Mouse (Mus musculus): ENCODE results near the gene Rc3h2. TPM values are rescaled to one million over a fixed set of nuclear protein-coding genes. Genes with fewer than 3 reads are reported as not detected.

The Rc3h2 gene
- total RNA-seq (2021) (10 to 100 TPM; 39.2 to 40.2 TPM), polyA plus RNA-seq (2012; rRNA removed) (2.0 and 3.1 TPM in 2 replicates)
- long read RNA-seq, partial matches to known transcripts, result 0 of 2 reads
- long read RNA-seq, other reads (novel, unspliced or antisense), result 2 of 2 reads

GRCm38 (mm10) chr2:37422306-37423304 is at the start of gene Rc3h2:
Gene Rc3h2 (minus strand): TSS chr2:37422903.
- DNase-seq, result peak; percentile 97

GRCm38 (mm10) chr2:37466266-37466665 is 43.6 kb upstream of the Rc3h2 start:
- DNase-seq, result no peak

GRCm38 (mm10) chr2:37460707-37461106 is 38.0 kb upstream of the Rc3h2 start:
- no peak for DNase-seq

GRCm38 (mm10) chr2:37452376-37452760 is 29.7 kb upstream of the Rc3h2 start:
- no peak for DNase-seq

GRCm38 (mm10) chr2:37451667-37452375 is 29.1 kb upstream of the Rc3h2 start:
- DNase-seq, result peak; percentile 97

GRCm38 (mm10) chr2:37442611-37443591 is 20.2 kb upstream of the Rc3h2 start, which contains the start of the genes Zbtb26, Zbtb6 and Rabgap1:
Gene Zbtb26 (minus strand): TSS chr2:37443135.
Gene Zbtb6 (minus strand): TSS chr2:37443171.
Gene Rabgap1 (plus strand): TSS chr2:37443279.
- peak; percentile 98 for DNase-seq

GRCm38 (mm10) chr2:37431609-37432008 is 8.9 kb upstream of the Rc3h2 start:
- DNase-seq, result no peak

- DNase-seq, result peak; percentile 88
Measured at GRCm38 (mm10) chr2:37430593-37431464, 8.1 kb upstream of the Rc3h2 start.

GRCm38 (mm10) chr2:37423671-37424070 is 968 bp upstream of the Rc3h2 start:
- no peak for DNase-seq

- DNase-seq, result no peak
Measured at GRCm38 (mm10) chr2:37421903-37422302, 800 bp downstream of the Rc3h2 start.

GRCm38 (mm10) chr2:37395539-37395938 is 27.2 kb downstream of the Rc3h2 start:
- no peak for DNase-seq

GRCm38 (mm10) chr2:37382921-37383320 is 39.8 kb downstream of the Rc3h2 start:
- DNase-seq, result no peak

- peak; percentile 57 for DNase-seq
Measured at GRCm38 (mm10) chr2:37380189-37380588, 42.5 kb downstream of the Rc3h2 start.

GRCm38 (mm10) chr2:37376018-37376417 is 46.7 kb downstream of the Rc3h2 start:
- DNase-seq, result no peak

- no peak for DNase-seq
Measured at GRCm38 (mm10) chr2:37370651-37371050, 52.1 kb downstream of the Rc3h2 start.

GRCm38 (mm10) chr2:37359908-37360307 is 62.8 kb downstream of the Rc3h2 start:
- DNase-seq, result no peak

GRCm38 (mm10) chr2:37358633-37359540 is 63.8 kb downstream of the Rc3h2 start, which contains the start of gene Pdcl:
Gene Pdcl (minus strand): TSS chr2:37359332.
- peak; percentile 95 for DNase-seq

GRCm38 (mm10) chr2:37355571-37355970 is 67.1 kb downstream of the Rc3h2 start:
- no peak for DNase-seq

- peak; percentile 25 for DNase-seq
Measured at GRCm38 (mm10) chr2:37351671-37352070, 71.0 kb downstream of the Rc3h2 start.
